Mouse (Mus musculus) thymus, adult 2 months (tissue): ENCODE data around the gene Sc5d.

Experiments used
- CTCF ChIP-seq: fragments of 200-500 bp; IDR thresholded peaks from 2 replicates; pipeline ENCODE4 v1.5.1; 2012; ENCODE audit warnings: mild to moderate bottlenecking, control low read depth, low read length, moderate library complexity, borderline replicate concordance; ENCODE audit not compliant: control insufficient read depth, poor library complexity, insufficient read depth; ENCODE audit errors: extremely low read depth
- POLR2A ChIP-seq: fragments of 200-500 bp; IDR thresholded peaks from 2 replicates; pipeline ENCODE4 v1.6.1; 2012; ENCODE audit warnings: mild to moderate bottlenecking, low read length, control low read depth, moderate library complexity; ENCODE audit not compliant: control insufficient read depth, poor library complexity, insufficient read depth; ENCODE audit errors: extremely low read depth

- TF ChIP-seq CTCF (no peak), POLR2A (no peak)
These were observed 36.3 kb downstream of the Sc5d start for GRCm38 (mm10) chr9:42227804-42228203.
